Mouse (Mus musculus) frontal cortex, postnatal 25 days (tissue): ENCODE data around the gene Cep57l1.
A peak's percentile ranks its signal among the peaks of the same experiment; 100 is the strongest.
"Not testable (repeated sequence)": the region's sequence is repeated elsewhere in the genome, so short reads cannot be mapped to it uniquely, and the experiment has no call there.

ENCODE experiments used
- DNase-seq, 2 experiments: peaks; one replicate each; pipeline ENCODE4 v3.0.0; 2022; ENCODE audit warnings: low spot score in 2 of 2

Gene Cep57l1

DNA sequence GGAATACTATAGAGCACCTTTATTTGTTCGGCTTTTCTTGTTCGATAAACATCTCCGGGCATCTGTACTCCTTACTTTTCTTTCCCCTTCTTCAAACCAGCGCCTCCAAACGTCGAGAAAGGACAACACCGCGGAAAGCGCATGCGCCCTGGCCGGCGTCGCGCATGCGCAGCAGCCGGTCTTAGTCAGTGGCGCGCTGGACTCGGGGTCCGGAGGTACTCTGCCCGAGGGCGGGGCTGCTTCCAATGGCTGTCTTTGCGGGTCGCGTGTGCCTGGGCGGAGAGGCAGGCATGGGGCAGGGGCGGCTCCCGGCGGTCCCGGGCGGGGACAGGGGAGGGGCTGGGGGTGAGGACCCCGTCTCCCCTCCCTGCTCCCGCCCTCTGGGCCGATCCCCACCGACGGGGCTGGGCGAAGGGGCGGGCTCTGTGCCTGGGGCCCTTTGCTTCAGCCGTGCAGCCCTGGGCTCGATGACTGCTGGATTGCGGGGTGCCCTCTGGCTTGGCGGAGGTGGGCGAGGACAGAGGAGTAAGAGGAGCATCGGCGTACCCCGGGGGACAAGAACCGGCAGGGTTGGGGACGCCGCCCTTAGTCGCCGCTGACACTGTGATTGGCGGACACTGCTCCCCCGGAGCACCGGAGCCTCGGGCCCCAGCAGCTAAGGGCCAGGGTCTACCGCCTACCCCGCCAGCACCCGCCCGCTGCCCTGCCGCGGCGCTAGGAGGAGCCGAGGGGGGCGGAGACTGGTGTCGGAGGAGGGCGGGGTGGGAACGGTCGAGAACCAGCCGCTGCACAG is at the start of gene Cep57l1, which contains the start of gene Sesn1:
TSS of gene Cep57l1 (minus strand) at position 101 of the 793 bp plus-strand sequence.
TSS of gene Sesn1 (plus strand) at position 165 of the 793 bp plus-strand sequence.
- peak; percentile 79 to 89 for DNase-seq

DNA sequence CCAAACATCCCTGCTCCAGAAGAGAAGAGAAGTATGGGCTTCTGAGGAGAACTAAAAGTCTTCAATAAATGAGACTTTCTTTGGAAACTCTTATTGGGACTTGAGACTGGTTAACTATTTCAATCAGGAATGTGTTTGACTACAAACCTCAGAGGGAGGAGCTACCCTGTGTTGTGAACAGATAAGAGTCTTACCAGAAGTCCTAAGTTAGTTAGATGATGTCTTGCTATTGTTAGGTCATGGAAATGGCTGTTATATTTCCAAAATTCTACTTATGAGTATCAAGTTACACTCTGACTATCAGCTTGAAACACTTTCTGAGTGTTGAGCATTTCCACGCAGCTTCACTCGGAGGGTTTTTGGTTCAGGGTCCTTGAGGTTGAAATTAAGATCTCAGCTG is 39.0 kb upstream of the Cep57l1 start:
- no peak for DNase-seq

DNA sequence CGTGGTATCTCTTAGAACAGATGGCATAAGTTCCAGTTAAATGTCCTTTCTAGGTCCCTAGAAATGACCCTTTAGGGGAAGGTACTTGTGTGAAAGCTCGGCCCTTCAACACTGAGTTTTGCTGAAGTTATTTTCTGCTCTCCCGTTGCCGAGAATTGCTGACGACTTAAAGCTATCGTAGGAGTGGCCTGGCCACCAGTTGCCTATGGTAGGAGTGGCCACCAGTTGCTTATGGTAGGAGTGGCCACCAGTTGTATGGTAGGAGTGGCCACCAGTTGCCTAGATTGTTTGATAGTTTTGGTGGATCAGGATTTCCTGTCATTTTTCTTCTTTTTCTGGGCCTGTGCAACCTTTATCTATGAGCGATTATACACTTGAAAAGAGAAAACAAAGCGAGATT is 38.1 kb upstream of the Cep57l1 start:
- DNase-seq: no peak

DNA sequence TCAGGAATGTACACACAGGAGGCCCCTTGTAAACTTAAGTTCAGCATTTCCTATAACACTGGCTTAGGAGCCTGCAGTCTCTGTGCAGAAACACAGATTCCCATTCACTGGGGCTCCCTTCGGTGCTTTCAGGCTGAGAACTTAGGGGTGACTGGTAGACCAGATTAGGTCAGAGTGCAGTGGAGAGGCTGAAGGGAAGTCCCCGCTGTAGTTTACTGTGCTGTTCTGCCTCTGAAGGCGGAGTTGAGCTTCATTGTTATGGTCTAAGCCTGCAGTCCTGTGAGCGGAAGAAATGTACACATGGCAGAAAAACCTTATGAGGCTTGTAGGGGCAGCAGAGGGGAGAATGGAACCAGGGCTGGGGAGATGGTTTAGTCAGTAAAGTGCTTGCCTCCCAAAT is 29.2 kb upstream of the Cep57l1 start:
- DNase-seq: no peak

DNA sequence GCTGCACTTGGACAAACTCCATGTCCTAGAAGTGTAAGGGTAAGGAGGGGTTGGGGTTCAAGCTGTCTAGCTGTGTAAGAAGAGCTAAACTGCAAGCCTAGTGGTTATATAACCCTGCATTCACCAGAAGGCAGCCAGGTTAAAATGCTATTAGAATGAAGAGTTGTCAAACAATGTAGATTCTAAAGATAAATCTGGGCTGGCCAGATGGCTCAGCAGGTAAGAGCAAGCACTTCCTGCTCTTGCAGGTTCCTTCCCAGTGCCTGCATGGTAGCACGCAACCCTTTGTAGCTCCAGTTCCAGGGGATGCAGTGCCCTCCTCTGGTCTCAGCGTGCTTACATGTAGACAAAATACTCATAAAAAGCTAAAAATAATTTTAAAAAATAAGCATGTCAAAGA is 24.5 kb upstream of the Cep57l1 start:
- DNase-seq: no peak

DNA sequence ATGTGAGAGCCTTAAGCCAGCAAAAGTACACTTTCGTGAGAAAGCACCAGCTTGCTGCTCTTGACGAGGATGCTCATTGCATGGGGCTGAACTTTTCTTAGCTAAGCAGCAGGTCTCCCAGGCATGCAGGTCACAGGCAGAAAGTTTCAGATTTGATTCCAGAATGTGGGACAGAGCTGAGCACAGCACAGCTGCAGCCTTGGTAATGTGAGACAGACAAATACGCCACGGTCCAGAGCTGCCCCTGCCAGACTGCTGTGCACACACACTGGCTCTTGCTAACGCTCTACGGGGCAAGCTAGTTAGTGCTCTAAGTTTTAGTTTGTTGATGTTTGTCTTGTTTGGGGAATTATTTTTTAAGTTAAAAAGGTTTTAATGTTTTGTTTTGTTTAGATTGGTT is 22.5 kb upstream of the Cep57l1 start:
- DNase-seq: no peak

DNA sequence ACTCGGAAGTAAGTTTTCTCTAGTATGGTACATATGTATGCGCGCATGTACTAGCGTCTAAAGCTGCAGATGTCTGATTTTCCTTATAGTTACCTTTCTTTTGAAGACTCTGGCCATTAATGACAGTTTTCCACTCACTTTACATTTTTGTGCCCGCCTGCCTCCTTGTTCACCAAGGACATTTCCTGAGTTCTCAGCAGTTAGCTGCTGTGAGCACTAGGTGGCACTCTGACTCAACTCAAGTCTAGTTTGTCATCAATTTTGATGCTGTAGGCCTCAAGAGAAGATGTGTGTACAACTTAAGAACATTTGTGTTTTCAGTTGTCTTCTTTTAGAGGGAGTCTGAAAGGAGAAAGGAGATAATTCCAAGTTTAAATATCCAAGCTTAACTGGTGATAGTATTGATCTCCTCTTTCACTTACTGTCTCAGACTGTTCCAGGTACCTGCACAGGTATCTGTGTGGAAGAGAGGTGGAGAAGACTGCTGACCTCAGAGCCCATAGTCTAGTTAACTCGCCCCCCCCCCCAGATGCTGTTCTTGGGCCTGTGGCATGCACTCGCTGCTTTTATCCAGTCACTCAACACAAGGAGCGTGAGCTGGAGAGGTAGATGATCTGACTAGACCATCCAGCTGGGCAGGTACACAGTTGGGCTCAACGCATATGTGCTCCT is 21.3 kb upstream of the Cep57l1 start:
- DNase-seq: peak; percentile 50 to 62

DNA sequence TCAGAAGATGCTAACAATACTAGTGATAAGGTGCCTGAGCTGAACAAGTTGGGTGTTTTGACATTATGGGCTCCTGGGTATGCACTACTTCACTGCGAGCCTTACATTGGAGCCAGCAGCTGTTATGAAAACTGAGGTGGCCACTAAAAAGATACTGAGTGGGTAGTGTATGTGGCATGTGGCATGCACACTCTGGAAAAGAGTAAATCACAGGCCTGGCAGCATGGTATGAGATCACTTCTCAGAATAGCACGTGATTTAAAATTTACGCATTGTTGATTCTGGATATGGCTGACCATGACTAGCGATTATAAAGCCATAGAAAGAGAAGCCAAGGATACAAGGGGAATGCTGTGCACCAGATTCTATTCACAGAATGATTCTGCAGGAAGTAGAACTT is 20.8 kb upstream of the Cep57l1 start:
- DNase-seq: no peak

DNA sequence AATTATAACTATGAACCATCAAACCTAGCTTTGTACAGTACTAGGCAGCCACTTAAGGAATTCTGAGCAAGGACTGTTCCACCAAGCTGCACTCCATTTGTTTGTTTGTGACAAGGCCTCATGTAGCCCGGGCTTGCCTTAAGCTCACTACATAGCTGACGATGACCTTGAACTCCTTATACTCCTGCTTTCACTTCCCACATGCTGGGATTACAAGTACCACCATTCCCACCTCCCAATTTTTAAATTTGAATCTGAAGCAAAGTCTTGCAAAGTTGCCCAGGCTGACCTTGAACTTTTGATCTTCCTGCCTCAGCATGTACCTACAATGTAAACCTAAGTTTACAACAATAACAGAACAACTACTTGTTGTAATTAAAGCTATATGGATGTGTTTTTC is 20.3 kb upstream of the Cep57l1 start:
- DNase-seq: no peak

DNA sequence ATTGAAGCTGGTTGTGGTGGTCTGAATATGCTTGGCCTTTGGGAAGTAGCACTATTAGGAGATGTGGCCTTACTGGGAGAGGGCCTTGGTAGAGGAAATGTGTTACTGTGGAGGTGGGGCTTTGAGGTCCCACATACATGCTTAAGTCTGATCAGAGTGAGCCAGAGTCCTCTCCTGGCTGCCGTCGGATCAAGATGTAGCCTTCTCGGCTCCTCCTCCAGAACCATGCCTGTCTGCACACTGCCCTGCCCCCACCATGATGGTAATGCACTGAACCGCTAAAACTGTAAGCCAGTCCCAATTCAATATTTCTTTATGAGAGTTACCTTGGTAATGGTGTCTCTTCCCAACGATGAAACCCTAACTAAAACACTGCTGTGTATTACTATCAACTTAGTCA is 19.5 kb upstream of the Cep57l1 start:
- DNase-seq: no peak

DNA sequence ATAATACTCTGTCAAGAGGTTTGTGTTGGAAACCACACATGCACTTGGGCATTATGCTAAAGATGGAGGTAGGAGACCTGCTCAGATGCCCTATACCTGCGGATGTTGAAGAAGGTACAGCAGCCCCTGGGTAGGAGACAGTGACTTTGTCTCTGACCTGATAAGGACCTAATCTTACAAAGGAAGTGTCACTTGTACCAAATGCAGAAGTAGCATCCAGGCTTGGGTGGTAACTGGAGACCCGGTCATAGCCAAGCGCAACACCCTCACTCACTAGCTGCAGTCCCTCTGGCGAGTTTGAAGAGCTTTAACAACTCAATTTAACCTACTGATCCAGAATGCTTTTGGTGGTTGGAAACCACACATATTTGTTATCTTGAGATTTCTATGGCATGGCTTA is 18.1 kb upstream of the Cep57l1 start:
- DNase-seq: no peak

DNA sequence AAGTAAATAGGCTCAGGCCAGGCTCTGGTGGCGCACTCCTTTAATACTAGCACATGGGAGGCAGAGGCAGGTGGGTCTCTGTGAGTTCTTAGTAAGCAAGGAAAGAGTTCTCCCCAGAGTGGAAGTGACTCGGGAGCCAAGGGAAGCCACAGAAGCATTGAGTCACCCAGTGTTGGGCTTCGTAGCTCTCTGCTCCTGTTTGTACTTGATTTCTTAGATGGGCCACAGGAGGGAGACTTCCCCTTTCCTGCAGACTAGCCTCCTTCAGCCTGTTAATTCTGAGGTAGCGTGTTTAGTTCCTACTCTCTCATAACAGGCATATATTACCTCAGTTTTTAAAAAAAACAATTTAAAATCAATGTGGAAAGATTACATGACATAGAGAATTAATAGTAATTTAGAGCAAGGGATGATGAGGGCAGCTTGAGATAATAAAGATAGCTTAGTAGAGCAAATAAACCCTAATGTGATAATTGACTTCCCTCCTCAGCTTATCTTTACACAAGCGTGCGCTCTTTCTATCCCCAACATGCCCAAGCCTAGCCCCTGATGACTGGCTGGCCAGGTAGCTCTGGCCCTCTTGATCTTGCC is 16.9 kb upstream of the Cep57l1 start:
- DNase-seq: no peak

DNA sequence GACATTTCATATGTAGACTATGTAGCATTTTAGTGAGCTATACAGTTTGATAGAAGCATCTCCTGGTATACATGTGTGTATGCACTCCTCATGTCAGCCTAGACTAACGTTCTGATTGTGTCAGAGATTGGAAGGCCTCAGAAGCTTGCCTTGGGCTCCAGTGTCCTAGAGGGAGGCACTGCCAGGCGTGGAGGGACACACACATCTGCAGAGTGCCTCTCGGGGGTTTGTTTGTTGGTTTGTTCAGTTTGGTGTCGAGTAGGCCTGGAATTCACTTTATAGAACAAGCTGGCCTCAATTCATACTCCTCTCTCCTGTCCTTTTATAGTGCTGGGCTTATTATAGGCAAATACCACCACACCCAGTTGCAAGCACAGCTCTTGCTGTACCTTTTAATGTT is 16.3 kb upstream of the Cep57l1 start:
- DNase-seq: no peak

DNA sequence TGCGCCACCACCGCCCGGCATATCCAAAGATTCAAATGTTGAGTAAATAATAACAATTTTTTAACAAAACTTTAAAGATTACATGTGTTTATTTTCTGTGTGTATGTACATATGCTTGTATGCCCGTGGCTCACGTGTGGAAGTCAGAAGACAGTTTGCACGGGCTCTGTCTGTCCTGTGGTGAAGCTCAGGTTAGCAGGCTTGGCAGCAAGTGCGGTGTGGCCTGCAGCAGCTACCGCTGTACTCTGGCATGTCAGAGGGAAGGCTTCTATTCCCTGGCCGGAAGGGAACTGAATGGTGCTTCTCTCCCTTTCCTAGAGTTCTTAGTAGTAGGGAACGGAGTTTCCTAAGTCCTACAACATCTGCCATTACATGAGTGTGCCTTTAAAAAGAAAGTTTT is 15.4 kb upstream of the Cep57l1 start:
- DNase-seq: no peak

DNA sequence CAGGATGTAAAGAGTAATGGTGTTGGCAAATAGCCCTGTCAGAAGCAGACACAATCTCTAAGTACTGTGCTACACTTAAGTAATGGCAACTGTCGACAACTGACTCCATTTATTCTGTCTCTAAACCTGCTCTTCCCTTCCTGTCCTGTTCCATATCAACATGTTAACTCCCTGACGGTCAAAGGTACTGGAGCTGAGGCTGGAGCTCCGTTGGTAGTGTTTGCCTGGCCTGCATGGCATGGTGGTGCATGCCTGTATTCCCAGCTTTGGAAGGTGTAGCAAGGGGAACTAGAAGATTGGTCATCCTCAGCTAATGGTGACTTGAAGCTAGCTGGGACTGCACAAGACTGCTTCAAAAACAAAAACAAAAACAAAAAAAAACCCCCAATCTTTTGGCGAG is 14.2 kb upstream of the Cep57l1 start:
- DNase-seq: no peak

DNA sequence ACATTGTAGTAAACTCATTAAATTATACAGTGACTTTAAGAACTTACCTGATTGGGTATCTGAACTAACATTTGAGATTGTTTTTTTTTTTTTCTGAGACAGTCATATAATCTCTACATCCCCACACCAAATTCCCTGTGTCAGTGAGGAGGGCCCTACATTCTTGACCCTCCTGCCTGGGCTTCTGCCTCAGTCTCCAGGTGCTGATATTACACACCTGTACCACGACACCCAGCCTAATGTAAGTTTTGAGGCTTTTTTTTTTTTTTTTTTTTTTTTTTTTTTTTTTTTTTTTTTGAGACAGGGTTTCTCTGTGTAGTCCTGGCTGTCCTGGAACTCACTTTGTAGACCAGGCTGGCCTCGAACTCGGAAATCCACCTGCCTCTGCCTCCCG is 13.6 kb upstream of the Cep57l1 start:
- not testable (repeated sequence) for DNase-seq

DNA sequence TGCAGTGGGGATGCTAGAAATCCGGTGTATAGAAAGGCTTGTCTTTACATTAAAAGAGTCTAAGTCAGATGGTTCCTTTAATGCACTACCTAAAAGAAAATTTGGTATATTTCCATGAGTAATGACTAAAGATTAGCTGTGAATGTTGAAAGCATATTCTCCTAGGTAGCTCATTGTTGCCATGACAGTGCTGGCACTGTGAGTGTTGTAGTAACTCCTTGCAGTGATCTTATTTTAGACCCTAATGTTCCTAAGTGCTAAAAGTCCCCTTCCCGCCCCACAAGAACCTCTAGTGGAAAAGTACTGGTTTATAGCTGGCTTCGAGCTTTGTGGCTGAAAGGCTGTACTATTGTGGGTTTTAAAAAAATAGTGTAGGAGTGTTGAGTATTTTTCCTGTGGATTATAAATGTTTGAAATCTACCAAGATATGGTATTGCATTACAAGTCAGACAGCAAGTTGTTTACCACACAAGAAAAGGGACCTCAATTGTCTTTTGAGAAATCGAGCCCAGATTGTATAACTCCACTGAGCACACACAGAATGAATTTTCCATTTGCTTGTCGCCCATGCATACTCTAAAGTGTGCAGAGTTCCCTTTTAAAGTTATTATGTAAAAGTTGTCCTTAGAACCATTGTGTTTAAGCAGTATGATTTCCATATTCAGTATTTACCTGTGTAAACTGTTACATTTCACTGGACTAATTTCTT is 13.1 kb upstream of the Cep57l1 start:
- DNase-seq: no peak

DNA sequence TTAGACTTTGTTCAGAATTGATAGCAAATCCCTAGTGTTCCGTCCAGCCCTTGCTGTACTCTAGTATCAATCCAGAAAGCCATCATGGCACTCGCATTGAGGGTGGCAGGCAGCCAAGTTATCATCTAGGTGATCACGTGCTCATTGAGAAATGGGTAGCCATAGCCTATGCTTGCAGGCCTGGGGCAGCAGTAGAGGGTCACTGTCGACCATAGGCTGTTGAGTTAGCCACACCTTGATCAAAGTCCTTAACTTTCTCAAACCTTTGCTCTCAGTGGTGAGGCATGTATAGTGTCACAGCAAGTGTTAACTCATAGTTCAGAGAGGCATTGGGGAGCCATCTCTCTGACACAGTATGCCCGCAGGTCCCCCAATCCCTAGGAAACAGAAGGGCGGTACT is 11.5 kb upstream of the Cep57l1 start:
- DNase-seq: no peak

DNA sequence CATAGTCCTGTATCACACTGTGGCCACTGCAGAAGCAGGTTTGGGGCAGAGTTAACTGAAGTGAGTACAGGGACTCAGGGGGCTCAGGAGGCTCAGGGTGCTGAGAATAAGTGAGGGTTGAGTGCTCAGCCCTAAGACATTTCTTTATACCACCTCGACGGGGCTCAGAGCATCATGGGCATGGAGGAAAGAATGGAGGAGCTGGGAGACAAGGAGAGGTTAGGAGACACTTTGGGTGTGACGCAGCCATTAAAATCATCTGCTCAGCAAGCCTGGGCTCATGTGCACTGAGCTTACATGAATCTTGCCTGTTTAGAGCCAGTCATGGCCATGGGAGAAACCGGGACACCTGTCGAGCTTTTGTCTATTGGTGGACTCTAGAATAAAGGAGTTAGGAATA is 10.7 kb upstream of the Cep57l1 start:
- DNase-seq: no peak

DNA sequence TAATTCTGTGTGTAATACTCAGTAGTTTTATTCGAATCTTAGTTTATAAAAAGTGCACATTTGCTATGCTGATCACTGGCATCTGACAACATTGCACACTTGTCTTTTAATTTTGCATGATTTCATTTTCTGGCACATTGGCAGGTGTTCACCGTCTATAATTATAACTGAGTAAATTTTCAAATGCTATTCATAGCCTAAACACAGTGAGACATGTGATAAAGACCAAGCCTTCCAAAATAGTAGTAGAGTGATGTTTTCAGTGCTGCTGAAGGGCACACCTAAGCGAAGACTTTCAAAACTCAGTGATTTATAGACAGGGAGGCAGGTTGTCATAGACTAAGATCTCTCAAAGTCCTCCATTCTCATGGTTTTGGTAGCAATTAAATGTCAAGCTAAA is 9.6 kb upstream of the Cep57l1 start:
- no peak for DNase-seq

DNA sequence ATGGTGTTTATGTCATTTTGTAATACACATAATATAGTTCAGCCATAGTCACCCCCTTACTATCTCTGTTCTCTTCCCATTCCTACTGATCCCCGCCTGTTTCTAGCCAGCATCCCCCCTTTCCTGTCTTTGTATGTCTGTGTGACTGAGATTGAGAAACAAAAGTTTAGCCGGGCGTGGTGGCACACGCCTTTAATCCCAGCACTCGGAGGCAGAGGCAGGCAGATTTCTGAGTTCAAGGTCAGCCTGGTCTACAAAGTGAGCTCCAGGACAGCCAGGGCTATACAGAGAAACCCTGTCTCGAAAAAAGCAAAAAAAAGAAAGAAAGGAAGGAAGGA is 9.0 kb upstream of the Cep57l1 start:
- not testable (repeated sequence) for DNase-seq

DNA sequence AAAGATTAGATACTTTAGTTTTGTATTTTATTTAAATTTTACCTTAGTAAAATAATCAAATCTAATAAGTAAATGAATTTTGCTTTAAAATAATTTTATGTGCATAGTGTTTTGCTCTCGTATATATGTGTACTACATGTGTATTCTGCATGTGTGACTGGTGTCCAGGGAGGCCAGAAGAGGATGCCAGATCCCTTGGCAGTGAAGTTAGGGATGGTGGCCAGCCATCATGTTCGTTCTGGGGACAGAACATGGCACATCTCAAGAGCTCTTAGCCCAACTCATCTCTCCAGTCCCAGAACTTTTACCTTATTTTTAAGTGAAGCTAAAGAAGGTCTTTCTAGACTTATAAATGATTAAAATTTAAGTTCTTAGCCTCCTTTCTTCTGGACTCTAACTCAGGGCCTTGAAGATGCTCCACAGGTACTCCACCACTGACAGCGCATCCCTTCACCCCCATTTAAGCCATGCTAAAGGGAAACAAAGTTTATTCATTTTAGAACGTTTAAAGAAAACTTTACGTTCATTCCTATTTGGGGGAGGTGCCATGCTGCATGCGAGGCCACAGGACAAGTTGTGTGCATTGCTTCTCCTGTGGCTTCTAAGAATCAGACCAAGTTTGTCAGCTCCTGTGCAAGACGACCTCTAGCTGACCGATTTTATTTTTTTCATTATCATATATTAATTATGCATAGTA is 8.5 kb upstream of the Cep57l1 start:
- no peak for DNase-seq
